Mouse (Mus musculus) thymus, adult 18-20 months (tissue): ENCODE measurements around the gene Fbxw20.
"Not testable (repeated sequence)": the region's sequence is repeated elsewhere in the genome, so short reads cannot be mapped to it uniquely, and the experiment has no call there.

ENCODE experiments used
- DNase-seq, 2 experiments: peaks; one replicate each; pipeline ENCODE4 v3.0.0; 2022; ENCODE audit warnings: mixed read lengths in 2 of 2

Fbxw20 gene

GRCm38 (mm10) chr9:109234654-109235053 is at the start of gene Fbxw20:
Fbxw20 (minus strand) TSS chr9:109234754.
- DNase-seq = no peak

- DNase-seq = no peak
These were observed 28.5 kb upstream of the Fbxw20 start for GRCm38 (mm10) chr9:109263041-109263440.

GRCm38 (mm10) chr9:109218449-109218848 is 16.1 kb downstream of the Fbxw20 start:
- DNase-seq = no peak

GRCm38 (mm10) chr9:109201347-109201746 is 33.2 kb downstream of the Fbxw20 start:
- not testable (repeated sequence) for DNase-seq

GRCm38 (mm10) chr9:109200349-109200748 is 34.2 kb downstream of the Fbxw20 start:
- no peak for DNase-seq

- no peak for DNase-seq
These were observed 35.2 kb downstream of the Fbxw20 start for GRCm38 (mm10) chr9:109199353-109199752.

- not testable (repeated sequence) for DNase-seq
These were observed 38.7 kb downstream of the Fbxw20 start, which contains the start of gene Fbxw13 for GRCm38 (mm10) chr9:109195875-109196274. Fbxw13 (minus strand) TSS chr9:109195975.

- DNase-seq = no peak
These were observed 57.3 kb downstream of the Fbxw20 start for GRCm38 (mm10) chr9:109177208-109177607.

- no peak for DNase-seq
These were observed 58.3 kb downstream of the Fbxw20 start for GRCm38 (mm10) chr9:109176301-109176700.
